Mouse (Mus musculus) olfactory bulb, adult 2 months (tissue): ENCODE measurements around the gene Ankzf1.

Experiments
- CTCF ChIP-seq: fragments of 200-500 bp; IDR thresholded peaks from 2 replicates; pipeline ENCODE4 v1.5.1; 2012; ENCODE audit warnings: low read depth, mild to moderate bottlenecking, low read length, moderate library complexity; ENCODE audit not compliant: insufficient read depth
- POLR2A ChIP-seq: fragments of 200-500 bp; IDR thresholded peaks from 2 replicates; pipeline ENCODE4 v1.6.1; 2012; ENCODE audit warnings: mild to moderate bottlenecking, low read depth, low read length, moderate library complexity; ENCODE audit not compliant: insufficient read depth

- TF ChIP-seq POLR2A (no peak), CTCF (0 out of 2 replicates have a peak, but pooled peaks have one; percentile 7)
Measured at GRCm38 (mm10) chr1:75219531-75219930, 27.6 kb downstream of the Ankzf1 start, which contains the start of gene Tuba4a.
